Mouse (Mus musculus) thymus, adult 2 months (tissue): ENCODE measurements around the gene Ttc7b.

Source experiments
- CTCF ChIP-seq: fragments of 200-500 bp; IDR thresholded peaks from 2 replicates; pipeline ENCODE4 v1.5.1; 2012; ENCODE audit warnings: mild to moderate bottlenecking, control low read depth, low read length, moderate library complexity, borderline replicate concordance; ENCODE audit not compliant: control insufficient read depth, poor library complexity, insufficient read depth; ENCODE audit errors: extremely low read depth
- POLR2A ChIP-seq: fragments of 200-500 bp; IDR thresholded peaks from 2 replicates; pipeline ENCODE4 v1.6.1; 2012; ENCODE audit warnings: mild to moderate bottlenecking, low read length, control low read depth, moderate library complexity; ENCODE audit not compliant: control insufficient read depth, poor library complexity, insufficient read depth; ENCODE audit errors: extremely low read depth

- TF ChIP-seq CTCF: no peak
- TF ChIP-seq POLR2A: no peak
Observed at GRCm38 (mm10) chr12:100325618-100326017, 195.0 kb downstream of the Ttc7b start.
